Mouse (Mus musculus): ENCODE results near the gene Gimap7. TPM values are rescaled to one million over a fixed set of nuclear protein-coding genes. Genes with fewer than 3 reads are reported as not detected.

Gene Gimap7
- total RNA-seq, 1 experiment from 2014 or later = 4.9 TPM

GRCm38 (mm10) chr6:48738961-48739779 is 20.7 kb downstream of the Gimap7 start, which contains the start of gene Gimap1:
Gene Gimap1 (plus strand): TSS chr6:48739054.
- peak; percentile 81 for ATAC-seq (replicated peaks; ENCODE audit: low read depth, poor library complexity, severe bottlenecking)

GRCm38 (mm10) chr6:48739780-48740055 is 21.3 kb downstream of the Gimap7 start:
- ATAC-seq (replicated peaks; ENCODE audit: low read depth, poor library complexity, severe bottlenecking) = no peak

- ATAC-seq (replicated peaks; ENCODE audit: low read depth, poor library complexity, severe bottlenecking) = no peak
Measured at GRCm38 (mm10) chr6:48740501-48741169, 22.2 kb downstream of the Gimap7 start.

- no peak for ATAC-seq (replicated peaks; ENCODE audit: low read depth, poor library complexity, severe bottlenecking)
Measured at GRCm38 (mm10) chr6:48741273-48741672, 22.9 kb downstream of the Gimap7 start.

- no peak for ATAC-seq (replicated peaks; ENCODE audit: low read depth, poor library complexity, severe bottlenecking)
Measured at GRCm38 (mm10) chr6:48741711-48742206, 23.3 kb downstream of the Gimap7 start.

- ATAC-seq (replicated peaks; ENCODE audit: low read depth, poor library complexity, severe bottlenecking) = no peak
Measured at GRCm38 (mm10) chr6:48742422-48743351, 24.3 kb downstream of the Gimap7 start.

GRCm38 (mm10) chr6:48745490-48745889 is 27.1 kb downstream of the Gimap7 start:
- no peak for ATAC-seq (replicated peaks; ENCODE audit: low read depth, poor library complexity, severe bottlenecking)

- peak; percentile 85 for ATAC-seq (replicated peaks; ENCODE audit: low read depth, poor library complexity, severe bottlenecking)
Measured at GRCm38 (mm10) chr6:48745959-48746889, 27.8 kb downstream of the Gimap7 start, which contains the start of gene Gimap5. Gene Gimap5 (plus strand): TSS chr6:48746197.

GRCm38 (mm10) chr6:48747091-48747966 is 28.9 kb downstream of the Gimap7 start:
- ATAC-seq (replicated peaks; ENCODE audit: low read depth, poor library complexity, severe bottlenecking) = peak; percentile 24; the same call in 1 of the 2 replicates

- no peak for ATAC-seq (replicated peaks; ENCODE audit: low read depth, poor library complexity, severe bottlenecking)
Measured at GRCm38 (mm10) chr6:48763567-48764270, 45.3 kb downstream of the Gimap7 start.

- no peak for ATAC-seq (replicated peaks; ENCODE audit: low read depth, poor library complexity, severe bottlenecking)
Measured at GRCm38 (mm10) chr6:48764496-48764895, 46.1 kb downstream of the Gimap7 start.

GRCm38 (mm10) chr6:48768178-48768869 is 49.9 kb downstream of the Gimap7 start:
- no peak for ATAC-seq (replicated peaks; ENCODE audit: low read depth, poor library complexity, severe bottlenecking)

- no peak for ATAC-seq (replicated peaks; ENCODE audit: low read depth, poor library complexity, severe bottlenecking)
Measured at GRCm38 (mm10) chr6:48768933-48769332, 50.5 kb downstream of the Gimap7 start.

GRCm38 (mm10) chr6:48770696-48771095 is 52.3 kb downstream of the Gimap7 start, which contains the start of gene Gimap3:
Gene Gimap3 (minus strand): TSS chr6:48770851.
- no peak for ATAC-seq (replicated peaks; ENCODE audit: low read depth, poor library complexity, severe bottlenecking)

- peak; percentile 81 for ATAC-seq (replicated peaks; ENCODE audit: low read depth, poor library complexity, severe bottlenecking)
Measured at GRCm38 (mm10) chr6:48772030-48772429, 53.6 kb downstream of the Gimap7 start.

All from common myeloid progenitor, adult 5-6 weeks (primary cell).